Mouse (Mus musculus) liver, embryonic 14.5 days (tissue): ENCODE measurements around the gene Mfsd4b1.

Experiments
- CTCF ChIP-seq: IDR thresholded peaks from 2 replicates; pipeline ENCODE4 v1.5.1; 2016; ENCODE audit warnings: antibody characterized with exemption, low read depth, control low read depth
- EP300 ChIP-seq: IDR thresholded peaks from 2 replicates; pipeline ENCODE4 v1.6.1; 2016; ENCODE audit warnings: antibody characterized with exemption, low read depth

DNA sequence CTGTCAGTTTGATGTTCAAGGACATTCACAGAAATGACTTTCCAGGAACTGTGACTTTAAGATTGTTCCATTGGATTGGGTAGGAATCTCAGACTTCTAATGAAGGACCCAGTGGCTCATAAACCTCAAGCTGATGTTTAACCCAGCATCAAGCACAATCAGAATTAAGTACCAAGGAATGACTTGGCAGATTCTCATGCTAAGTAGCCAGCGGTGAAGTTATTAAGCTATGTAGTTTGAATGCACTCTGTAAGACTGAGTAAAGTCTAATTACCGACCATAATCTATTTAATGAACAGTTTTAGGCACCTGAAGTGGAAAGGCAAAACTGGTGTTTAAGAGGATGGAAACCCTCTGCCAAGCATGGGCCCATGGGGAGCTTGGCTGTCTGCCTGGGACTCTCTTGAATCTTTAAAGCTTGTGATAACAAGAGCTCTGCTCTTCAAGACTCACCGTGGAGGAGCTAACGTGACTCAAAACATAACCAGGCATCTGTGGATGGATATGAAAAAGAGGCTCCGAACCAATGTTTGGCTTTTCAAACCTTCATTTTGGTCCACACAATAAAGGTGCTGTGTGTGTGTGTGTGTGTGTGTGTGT, 6.7 kb downstream of the Mfsd4b1 start:
- TF ChIP-seq CTCF (no peak), EP300 (no peak)
